Mouse (Mus musculus): ENCODE measurements around the gene Slc16a5.
"Not testable (repeated sequence)": the region's sequence is repeated elsewhere in the genome, so short reads cannot be mapped to it uniquely, and the experiment has no call there.

Gene Slc16a5

GRCm38 (mm10) chr11:115478296-115478938, 16.1 kb downstream of the Slc16a5 start:
- DNase-seq (ENCODE audit: low read depth, low spot score) = no peak

GRCm38 (mm10) chr11:115481553-115482259, 19.4 kb downstream of the Slc16a5 start:
- peak; percentile 93 for DNase-seq (ENCODE audit: low read depth, low spot score)

GRCm38 (mm10) chr11:115483278-115483677, 21.0 kb downstream of the Slc16a5 start:
- no peak for DNase-seq (ENCODE audit: low read depth, low spot score)

GRCm38 (mm10) chr11:115483726-115484125, 21.5 kb downstream of the Slc16a5 start:
- no peak for DNase-seq (ENCODE audit: low read depth, low spot score)

GRCm38 (mm10) chr11:115485155-115485554, 22.9 kb downstream of the Slc16a5 start:
- no peak for DNase-seq (ENCODE audit: low read depth, low spot score)

GRCm38 (mm10) chr11:115488551-115489104, 26.4 kb downstream of the Slc16a5 start:
- DNase-seq (ENCODE audit: low read depth, low spot score) = no peak

GRCm38 (mm10) chr11:115490441-115491355, 28.4 kb downstream of the Slc16a5 start:
- no peak for DNase-seq (ENCODE audit: low read depth, low spot score)

GRCm38 (mm10) chr11:115491356-115492083, 29.2 kb downstream of the Slc16a5 start, which contains the start of gene Nt5c:
TSS of gene Nt5c (minus strand) at chr11:115491862.
- DNase-seq (ENCODE audit: low read depth, low spot score) = peak; percentile 84

GRCm38 (mm10) chr11:115492387-115492786, 30.1 kb downstream of the Slc16a5 start:
- no peak for DNase-seq (ENCODE audit: low read depth, low spot score)

- DNase-seq (ENCODE audit: low read depth, low spot score) = not testable (repeated sequence)
These were observed 34.3 kb downstream of the Slc16a5 start for GRCm38 (mm10) chr11:115496559-115496958.

GRCm38 (mm10) chr11:115502636-115503035, 40.4 kb downstream of the Slc16a5 start:
- DNase-seq (ENCODE audit: low read depth, low spot score) = no peak

- DNase-seq (ENCODE audit: low read depth, low spot score) = no peak
These were observed 44.3 kb downstream of the Slc16a5 start for GRCm38 (mm10) chr11:115506586-115506985.

GRCm38 (mm10) chr11:115508061-115508460, 45.8 kb downstream of the Slc16a5 start:
- no peak for DNase-seq (ENCODE audit: low read depth, low spot score)

GRCm38 (mm10) chr11:115509773-115510506, 47.7 kb downstream of the Slc16a5 start:
- DNase-seq (ENCODE audit: low read depth, low spot score) = no peak

- DNase-seq (ENCODE audit: low read depth, low spot score) = no peak
These were observed 48.2 kb downstream of the Slc16a5 start for GRCm38 (mm10) chr11:115510507-115510888.

- DNase-seq (ENCODE audit: low read depth, low spot score) = no peak
These were observed 48.8 kb downstream of the Slc16a5 start for GRCm38 (mm10) chr11:115511121-115511520.

GRCm38 (mm10) chr11:115512004-115512403, 49.7 kb downstream of the Slc16a5 start:
- no peak for DNase-seq (ENCODE audit: low read depth, low spot score)

GRCm38 (mm10) chr11:115512407-115513183, 50.3 kb downstream of the Slc16a5 start:
- DNase-seq (ENCODE audit: low read depth, low spot score) = no peak
